Mouse (Mus musculus): ENCODE data around the gene Tln2. TPM values are rescaled to one million over a fixed set of nuclear protein-coding genes. Genes with fewer than 3 reads are reported as not detected.

The Tln2 gene
- polyA plus RNA-seq, 1 experiment: 17.0 TPM

- no peak overlapping the region for H3K27ac ChIP-seq (ENCODE audit: insufficient read depth, low read length)
- no peak overlapping the region for H3K4me3 ChIP-seq (ENCODE audit: low read depth, low read length)
- no peak overlapping the region for H3K9ac ChIP-seq (ENCODE audit: low read depth, poor library complexity, severe bottlenecking)
- H3K36me3 ChIP-seq (ENCODE audit: control insufficient read depth, insufficient read depth, low read length, poor library complexity, severe bottlenecking): no peaks in the 10 kb centered on the region
- no peaks in the 10 kb centered on the region for H3K27me3 ChIP-seq (ENCODE audit: control insufficient read depth, insufficient read depth, low read length, poor library complexity, severe bottlenecking)
- TF ChIP-seq CTCF (IDR thresholded peaks at IDR 0.05; ENCODE audit: low read depth, low read length) (no peak), POLR2A (IDR thresholded peaks at IDR 0.05; ENCODE audit: insufficient read depth, low read length) (no peak), EP300 (IDR thresholded peaks at IDR 0.05; ENCODE audit: insufficient read depth, low read depth, low read length) (no peak)
- no peaks in the 10 kb centered on the region for H3K9me3 ChIP-seq (replicated peaks; ENCODE audit: control insufficient read depth, insufficient read depth, low read length, poor library complexity, severe bottlenecking)
- no peaks in the 10 kb centered on the region for H3K4me1 ChIP-seq (ENCODE audit: control insufficient read depth, insufficient read depth, low read length)
Measured at GRCm38 (mm10) chr9:67418092-67418491, 141.4 kb downstream of the Tln2 start.

- no peak overlapping the region for H3K4me3 ChIP-seq (ENCODE audit: low read depth, low read length)
- TF ChIP-seq EP300 (IDR thresholded peaks at IDR 0.05; ENCODE audit: insufficient read depth, low read depth, low read length) (no peak), CTCF (IDR thresholded peaks at IDR 0.05; ENCODE audit: low read depth, low read length) (no peak), POLR2A (IDR thresholded peaks at IDR 0.05; ENCODE audit: insufficient read depth, low read length) (no peak)
- no peaks in the 10 kb centered on the region for H3K9me3 ChIP-seq (replicated peaks; ENCODE audit: control insufficient read depth, insufficient read depth, low read length, poor library complexity, severe bottlenecking)
- no peaks in the 10 kb centered on the region for H3K36me3 ChIP-seq (ENCODE audit: control insufficient read depth, insufficient read depth, low read length, poor library complexity, severe bottlenecking)
- no peaks in the 10 kb centered on the region for H3K4me1 ChIP-seq (ENCODE audit: control insufficient read depth, insufficient read depth, low read length)
- H3K27ac ChIP-seq (ENCODE audit: insufficient read depth, low read length): no peak overlapping the region
- H3K27me3 ChIP-seq (ENCODE audit: control insufficient read depth, insufficient read depth, low read length, poor library complexity, severe bottlenecking): no peaks in the 10 kb centered on the region
- no peak overlapping the region for H3K9ac ChIP-seq (ENCODE audit: low read depth, poor library complexity, severe bottlenecking)
Measured at GRCm38 (mm10) chr9:67410667-67411066, 148.8 kb downstream of the Tln2 start.

DNA sequence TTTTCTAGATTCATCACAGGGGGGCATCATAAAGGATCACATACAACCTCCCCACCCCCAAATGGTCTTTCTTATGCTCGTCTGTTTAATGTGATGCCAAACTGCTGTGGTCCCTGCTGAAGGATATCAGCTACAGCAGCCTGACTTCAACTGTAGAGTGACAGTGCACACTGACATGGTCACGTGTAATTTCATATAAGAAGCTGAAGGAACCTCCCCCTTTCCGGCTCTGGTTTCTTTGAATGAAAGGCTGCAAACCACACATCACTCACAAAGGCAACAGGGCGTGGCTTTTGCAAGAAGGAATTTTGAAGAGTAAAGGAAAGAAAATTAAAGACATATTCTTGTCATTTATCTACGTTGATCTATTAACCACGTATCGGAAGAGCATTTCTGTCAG lies 154.8 kb downstream of the Tln2 start:
- H3K27me3 ChIP-seq (ENCODE audit: control insufficient read depth, insufficient read depth, low read length, poor library complexity, severe bottlenecking): no peaks in the 10 kb centered on the region
- no peak overlapping the region for H3K4me3 ChIP-seq (ENCODE audit: low read depth, low read length)
- H3K9me3 ChIP-seq (replicated peaks; ENCODE audit: control insufficient read depth, insufficient read depth, low read length, poor library complexity, severe bottlenecking): no peaks in the 10 kb centered on the region
- H3K36me3 ChIP-seq (ENCODE audit: control insufficient read depth, insufficient read depth, low read length, poor library complexity, severe bottlenecking): no peaks in the 10 kb centered on the region
- no peaks in the 10 kb centered on the region for H3K4me1 ChIP-seq (ENCODE audit: control insufficient read depth, insufficient read depth, low read length)
- H3K9ac ChIP-seq (ENCODE audit: low read depth, poor library complexity, severe bottlenecking): no peak overlapping the region
- H3K27ac ChIP-seq (ENCODE audit: insufficient read depth, low read length): no peak overlapping the region
- no peak for TF ChIP-seq CTCF (IDR thresholded peaks at IDR 0.05; ENCODE audit: low read depth, low read length)
- no peak for TF ChIP-seq EP300 (IDR thresholded peaks at IDR 0.05; ENCODE audit: insufficient read depth, low read depth, low read length)
- TF ChIP-seq POLR2A (IDR thresholded peaks at IDR 0.05; ENCODE audit: insufficient read depth, low read length): no peak

DNA sequence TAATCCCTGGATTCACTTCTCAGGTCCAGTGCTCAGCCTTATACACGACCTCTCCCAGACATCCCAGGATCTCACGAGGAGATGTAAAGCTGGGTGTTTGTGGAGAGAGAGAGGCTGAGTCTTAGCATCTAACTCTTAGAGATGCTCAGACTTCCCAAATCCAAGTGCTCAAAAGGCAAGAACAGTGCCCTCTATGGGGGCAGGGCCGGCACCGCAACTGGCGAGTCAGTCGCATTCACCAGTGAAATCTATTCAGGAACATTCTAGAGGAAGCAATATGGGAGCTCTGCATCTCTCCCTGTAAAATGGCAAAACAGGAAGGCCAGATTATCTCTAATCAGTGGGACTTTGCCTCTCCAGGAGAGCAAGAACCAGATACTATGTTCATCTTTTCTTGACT lies 159.9 kb downstream of the Tln2 start:
- no peaks in the 10 kb centered on the region for H3K36me3 ChIP-seq (ENCODE audit: control insufficient read depth, insufficient read depth, low read length, poor library complexity, severe bottlenecking)
- no peaks in the 10 kb centered on the region for H3K27me3 ChIP-seq (ENCODE audit: control insufficient read depth, insufficient read depth, low read length, poor library complexity, severe bottlenecking)
- no peak overlapping the region for H3K27ac ChIP-seq (ENCODE audit: insufficient read depth, low read length)
- H3K9ac ChIP-seq (ENCODE audit: low read depth, poor library complexity, severe bottlenecking): no peak overlapping the region
- TF ChIP-seq CTCF (IDR thresholded peaks at IDR 0.05; ENCODE audit: low read depth, low read length) (peak; percentile 64), POLR2A (IDR thresholded peaks at IDR 0.05; ENCODE audit: insufficient read depth, low read length) (no peak), EP300 (IDR thresholded peaks at IDR 0.05; ENCODE audit: insufficient read depth, low read depth, low read length) (no peak)
- H3K4me1 ChIP-seq (ENCODE audit: control insufficient read depth, insufficient read depth, low read length): no peaks in the 10 kb centered on the region
- no peak overlapping the region for H3K4me3 ChIP-seq (ENCODE audit: low read depth, low read length)
- H3K9me3 ChIP-seq (replicated peaks; ENCODE audit: control insufficient read depth, insufficient read depth, low read length, poor library complexity, severe bottlenecking): no peaks in the 10 kb centered on the region

DNA sequence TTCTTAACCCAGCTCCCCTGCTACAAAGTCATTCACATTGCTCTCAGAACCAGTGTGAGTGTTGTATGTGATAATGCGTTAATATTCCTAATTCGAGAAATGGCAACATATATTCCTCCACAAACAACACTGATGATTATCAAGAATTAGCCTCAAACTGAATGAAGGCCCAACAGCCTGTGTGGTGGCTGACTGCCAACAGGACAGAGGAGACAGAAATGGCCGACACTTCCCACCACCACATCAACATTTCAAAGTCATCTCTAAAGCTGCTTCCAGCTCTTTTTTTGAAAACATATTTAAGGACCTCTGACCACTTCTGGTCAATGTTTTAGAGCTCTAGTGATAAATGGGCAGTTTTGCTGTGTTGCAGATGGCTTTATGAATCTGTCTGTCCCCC lies 161.7 kb downstream of the Tln2 start:
- TF ChIP-seq CTCF (IDR thresholded peaks at IDR 0.05; ENCODE audit: low read depth, low read length): no peak
- no peak for TF ChIP-seq POLR2A (IDR thresholded peaks at IDR 0.05; ENCODE audit: insufficient read depth, low read length)
- TF ChIP-seq EP300 (IDR thresholded peaks at IDR 0.05; ENCODE audit: insufficient read depth, low read depth, low read length): no peak
- Histone ChIP-seq H3K9me3 (replicated peaks; ENCODE audit: control insufficient read depth, insufficient read depth, low read length, poor library complexity, severe bottlenecking) (no peaks in the 10 kb centered on the region), H3K27ac (ENCODE audit: insufficient read depth, low read length) (no peak overlapping the region), H3K9ac (ENCODE audit: low read depth, poor library complexity, severe bottlenecking) (no peak overlapping the region), H3K27me3 (ENCODE audit: control insufficient read depth, insufficient read depth, low read length, poor library complexity, severe bottlenecking) (no peaks in the 10 kb centered on the region), H3K4me3 (ENCODE audit: low read depth, low read length) (no peak overlapping the region), H3K4me1 (ENCODE audit: control insufficient read depth, insufficient read depth, low read length) (no peaks in the 10 kb centered on the region), H3K36me3 (ENCODE audit: control insufficient read depth, insufficient read depth, low read length, poor library complexity, severe bottlenecking) (no peaks in the 10 kb centered on the region)

DNA sequence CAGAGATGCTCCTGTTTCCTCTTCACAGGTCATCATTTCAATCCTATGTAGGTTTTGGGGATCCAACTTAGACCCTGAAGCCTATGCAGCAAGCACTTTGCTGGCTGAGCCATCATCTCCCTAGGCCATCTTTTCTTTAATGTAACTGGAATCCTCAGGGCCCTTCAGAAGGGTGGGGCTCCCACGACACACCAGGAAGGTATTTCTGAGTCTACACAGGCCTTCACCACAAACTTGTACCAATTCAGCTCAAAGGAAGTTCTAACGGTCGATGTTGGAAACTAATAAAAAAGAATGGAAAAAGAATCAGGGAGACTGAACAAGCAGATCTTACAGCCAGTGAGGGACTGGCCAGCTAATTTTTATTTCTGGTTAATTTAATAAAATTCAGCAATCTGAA lies 163.1 kb downstream of the Tln2 start:
- Histone ChIP-seq H3K9ac (ENCODE audit: low read depth, poor library complexity, severe bottlenecking) (no peak overlapping the region), H3K27me3 (ENCODE audit: control insufficient read depth, insufficient read depth, low read length, poor library complexity, severe bottlenecking) (no peaks in the 10 kb centered on the region), H3K9me3 (replicated peaks; ENCODE audit: control insufficient read depth, insufficient read depth, low read length, poor library complexity, severe bottlenecking) (no peaks in the 10 kb centered on the region), H3K36me3 (ENCODE audit: control insufficient read depth, insufficient read depth, low read length, poor library complexity, severe bottlenecking) (no peaks in the 10 kb centered on the region), H3K4me3 (ENCODE audit: low read depth, low read length) (no peak overlapping the region), H3K27ac (ENCODE audit: insufficient read depth, low read length) (no peak overlapping the region), H3K4me1 (ENCODE audit: control insufficient read depth, insufficient read depth, low read length) (no peaks in the 10 kb centered on the region)
- TF ChIP-seq EP300 (IDR thresholded peaks at IDR 0.05; ENCODE audit: insufficient read depth, low read depth, low read length) (no peak), CTCF (IDR thresholded peaks at IDR 0.05; ENCODE audit: low read depth, low read length) (no peak), POLR2A (IDR thresholded peaks at IDR 0.05; ENCODE audit: insufficient read depth, low read length) (no peak)

Data from ES-Bruce4 (cell line).